Mouse (Mus musculus): Measurements from ENCODE around the gene Map1s. TPM values are rescaled to one million over a fixed set of nuclear protein-coding genes. Genes with fewer than 3 reads are reported as not detected.
A peak's percentile ranks its signal among the peaks of the same experiment; 100 is the strongest.

Map1s gene
- total RNA-seq, 2 experiments from 2014 or later: 13.2 to 14.4 TPM

DNA sequence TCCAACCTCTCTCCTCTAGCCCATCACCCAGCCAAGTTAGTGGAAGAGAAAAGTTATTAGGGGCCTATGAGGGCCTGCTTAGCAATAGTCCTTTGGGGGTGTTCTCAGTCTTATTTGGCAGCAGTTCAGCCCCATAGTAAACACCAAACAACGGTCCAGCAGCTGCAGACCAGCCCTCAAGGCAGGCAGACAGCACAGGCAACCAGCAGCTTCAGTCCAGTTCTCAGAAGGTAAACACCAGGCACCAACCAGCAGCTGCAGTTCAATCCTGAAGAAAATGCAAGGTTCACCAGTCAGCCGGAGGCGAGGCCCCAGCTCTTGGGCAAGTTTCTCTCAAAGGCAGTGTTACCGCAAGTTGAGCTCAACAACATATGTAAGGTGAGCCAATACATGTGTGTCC is 27.3 kb downstream of the Map1s start:
- no peak for ATAC-seq (replicated peaks; ENCODE audit: poor library complexity)

DNA sequence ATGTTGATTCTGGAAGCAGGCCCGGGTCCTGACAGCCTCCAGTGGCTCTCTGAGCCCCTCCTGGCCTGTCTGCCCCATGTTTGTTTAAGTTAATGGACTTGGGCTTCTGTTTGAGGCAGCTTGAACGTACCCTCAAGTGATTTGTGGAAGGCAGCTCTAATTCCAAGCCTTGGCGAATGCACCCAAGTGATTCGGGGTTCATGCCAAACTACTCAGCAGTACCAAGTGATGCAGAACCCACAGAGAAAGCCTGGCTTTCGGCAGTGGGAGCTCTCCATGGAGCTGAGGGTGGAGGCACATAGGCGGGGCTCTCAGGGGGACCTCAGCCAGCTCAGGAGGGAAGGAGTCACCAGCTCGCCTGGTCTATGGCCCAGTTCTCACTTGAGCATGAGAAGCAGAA is 29.1 kb downstream of the Map1s start:
- no peak for ATAC-seq (replicated peaks; ENCODE audit: poor library complexity)

DNA sequence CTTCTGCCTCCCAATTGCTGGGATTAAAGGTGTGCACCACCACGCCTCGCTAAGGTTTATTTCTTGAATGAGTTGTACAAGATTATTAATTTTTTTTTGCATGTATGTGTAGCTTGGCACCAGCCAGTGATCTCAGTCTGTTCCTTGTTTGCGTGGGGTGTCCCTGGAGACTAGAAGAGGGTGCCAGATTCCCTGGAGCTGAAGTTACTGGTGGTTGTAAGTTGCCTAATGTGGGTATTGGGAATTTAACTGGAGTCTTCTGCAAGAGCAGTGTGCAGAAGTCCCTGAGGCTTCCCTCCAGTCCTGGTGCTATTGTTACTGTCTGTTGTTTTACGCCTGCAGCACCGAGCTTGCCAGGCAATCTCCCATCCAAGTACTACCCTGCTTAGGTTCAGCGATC is 31.5 kb downstream of the Map1s start:
- no peak for ATAC-seq (replicated peaks; ENCODE audit: poor library complexity)

DNA sequence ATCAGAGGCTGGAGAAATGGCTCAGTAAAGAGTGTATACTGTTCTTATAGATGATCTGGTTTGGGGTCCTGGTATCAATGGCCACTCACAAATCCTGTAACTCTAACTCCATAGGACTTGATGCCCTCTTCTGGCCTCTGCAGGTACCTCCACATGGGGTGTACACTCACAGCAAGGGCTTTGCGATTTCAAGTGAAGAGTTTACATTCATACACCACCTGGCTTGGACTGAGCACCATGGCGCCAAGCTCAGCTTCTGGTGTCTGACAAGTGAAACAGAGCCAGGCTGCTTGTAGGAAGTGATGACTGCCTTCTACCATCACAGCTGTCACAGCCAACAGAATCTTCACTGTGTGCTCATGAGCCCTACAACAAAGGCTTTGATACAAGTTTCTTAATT is 35.7 kb downstream of the Map1s start:
- ATAC-seq (replicated peaks; ENCODE audit: poor library complexity): peak; percentile 55

DNA sequence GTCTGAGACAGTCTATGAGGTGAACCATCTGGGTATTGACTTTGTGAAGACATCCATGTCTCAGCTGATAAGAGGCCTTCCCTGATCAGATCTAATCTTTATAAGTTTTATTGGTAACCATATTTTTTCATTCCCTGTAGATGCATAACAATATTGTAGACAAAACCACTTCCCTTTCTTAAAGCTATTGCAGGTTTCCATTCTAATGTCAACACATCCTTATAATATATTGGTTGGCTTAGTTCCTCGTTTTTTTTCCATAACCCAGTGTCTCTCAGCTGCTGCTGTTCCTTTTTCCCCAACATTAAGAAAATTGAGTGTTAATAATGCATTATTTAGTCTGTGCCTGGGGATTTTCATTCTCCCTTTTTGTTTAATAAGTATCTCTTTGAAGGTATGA is 37.5 kb downstream of the Map1s start:
- peak; percentile 50 for ATAC-seq (replicated peaks; ENCODE audit: poor library complexity)

DNA sequence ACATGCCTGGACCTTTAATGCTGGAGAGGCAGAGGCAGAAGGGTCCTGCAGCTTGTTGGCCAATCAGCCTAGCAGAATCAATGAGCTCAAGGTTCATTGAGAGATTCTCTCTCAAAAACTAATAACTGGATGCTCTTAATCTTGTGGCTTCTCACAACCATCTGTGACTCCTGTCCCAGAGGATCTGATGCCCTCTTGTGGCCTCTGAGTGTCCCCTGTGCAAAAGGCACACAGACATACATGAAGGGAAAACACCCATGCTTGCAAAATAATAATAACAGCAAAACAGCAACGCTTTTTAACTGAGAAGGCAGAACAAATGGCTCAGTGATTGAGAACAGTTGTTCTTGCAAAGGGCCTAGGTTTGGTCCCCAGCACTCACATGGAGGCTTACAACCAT is 44.1 kb downstream of the Map1s start:
- ATAC-seq (replicated peaks; ENCODE audit: poor library complexity): no peak

DNA sequence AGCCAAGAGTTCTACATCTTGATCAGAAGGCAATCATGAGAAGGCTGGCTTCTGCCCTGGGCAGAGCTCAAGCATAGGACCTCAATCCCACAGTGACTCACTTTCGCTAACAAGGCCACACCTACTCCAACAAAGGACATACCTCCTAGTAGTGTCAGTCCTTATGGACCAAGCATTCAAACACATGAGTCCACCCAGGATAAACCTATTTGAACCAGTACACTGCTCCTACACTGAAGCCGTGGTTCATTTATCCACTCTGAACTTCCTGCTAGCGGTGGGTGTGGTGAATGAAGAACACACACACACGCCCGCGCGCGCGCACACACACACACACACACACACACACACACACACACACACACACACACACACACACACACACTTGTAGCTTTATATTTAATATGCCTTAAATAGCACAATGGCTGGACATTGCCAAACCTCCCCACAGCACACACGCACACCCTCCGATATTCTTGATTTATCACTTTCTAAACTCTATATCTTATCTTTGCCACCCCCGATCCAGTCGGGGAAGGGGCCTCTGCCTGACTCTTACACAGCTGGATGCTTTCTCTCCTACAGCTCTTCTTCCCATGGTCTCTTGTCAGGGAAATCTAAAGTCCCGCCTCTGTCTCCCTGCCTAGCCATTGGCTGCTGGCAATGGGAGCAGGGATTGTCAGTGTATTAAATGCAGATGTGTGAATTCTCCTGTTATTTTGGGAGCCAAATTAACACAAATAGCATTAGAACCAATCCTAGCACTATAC is 55.2 kb downstream of the Map1s start:
- no peak for ATAC-seq (replicated peaks; ENCODE audit: poor library complexity)

DNA sequence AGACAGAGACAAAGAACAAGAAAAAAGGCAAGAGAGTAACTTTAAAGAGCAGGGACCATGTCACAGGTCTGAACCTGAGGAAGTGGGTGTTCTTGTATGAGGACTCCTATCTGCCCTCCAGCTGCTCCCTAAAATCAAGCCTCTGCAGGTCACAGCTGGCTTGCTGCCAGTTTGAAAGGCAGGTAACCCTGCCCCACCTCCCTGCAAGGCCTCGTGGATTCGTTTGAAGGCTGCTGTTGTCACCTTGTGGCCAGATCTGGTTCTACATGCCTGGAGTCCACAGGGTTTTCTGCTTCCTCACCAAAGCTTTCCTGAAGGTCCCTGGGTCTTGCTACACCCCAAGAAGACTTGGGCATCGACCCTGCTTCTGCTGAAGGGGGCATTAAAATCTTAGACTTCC is 58.4 kb downstream of the Map1s start:
- ATAC-seq (replicated peaks; ENCODE audit: poor library complexity): peak; percentile 57; the same call in 1 of the 2 replicates

DNA sequence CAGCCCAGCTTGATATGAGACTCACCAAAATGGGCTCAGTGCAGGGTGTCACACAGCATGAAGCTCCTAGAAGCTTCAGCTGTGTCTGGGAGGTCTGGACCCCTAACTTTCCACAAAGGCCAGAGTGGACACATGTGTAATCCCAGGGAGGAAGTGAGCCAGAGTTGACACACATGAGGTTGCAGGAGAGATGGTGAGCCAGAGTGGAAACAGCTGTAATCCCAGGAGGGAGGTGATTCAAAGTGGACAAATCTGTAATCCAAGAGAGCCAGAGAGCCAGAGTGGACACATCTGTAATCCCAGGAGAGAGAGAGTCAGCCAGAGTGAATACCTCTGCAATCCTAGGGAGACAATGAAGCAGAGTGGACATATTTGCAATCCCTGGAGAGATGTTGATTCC is 59.1 kb downstream of the Map1s start:
- no peak for ATAC-seq (replicated peaks; ENCODE audit: poor library complexity)

Other genes with a start within 250 kb of the Map1s start
- gene Pgpep1, start 245.5 kb upstream of the Map1s start, total RNA-seq (2015): 11.7 and 11.8 TPM in 2 replicates
- gene Pgpep1, start 245.5 kb upstream of the Map1s start, total RNA-seq (2017): 3.6 and 5.2 TPM in 2 replicates
- gene Lsm4, start 232.7 kb upstream of the Map1s start, total RNA-seq (2015): 121 and 125 TPM in 2 replicates
- 214 and 249 TPM in 2 replicates for gene Lsm4, start 232.7 kb upstream of the Map1s start, total RNA-seq (2017)
- gene Jund, start 207.0 kb upstream of the Map1s start, total RNA-seq (2015): 16.1 and 29.1 TPM in 2 replicates
- 19.8 and 21.0 TPM in 2 replicates for gene Jund, start 207.0 kb upstream of the Map1s start, total RNA-seq (2017)
- 0.07 TPM in 1 of 2 replicates, not detected in the other for gene Iqcn, start 202.5 kb upstream of the Map1s start, total RNA-seq (2015)
- gene Iqcn, start 202.5 kb upstream of the Map1s start, total RNA-seq (2017): not detected in 2 replicates
- not detected in 2 replicates for gene Gm3336, start 187.4 kb upstream of the Map1s start, total RNA-seq (2015)
- gene Gm3336, start 187.4 kb upstream of the Map1s start, total RNA-seq (2017): 0.12 TPM in 1 of 2 replicates, not detected in the other
- 0.39 TPM in 1 of 2 replicates, not detected in the other for gene Pde4c, start 182.2 kb upstream of the Map1s start, total RNA-seq (2015)
- not detected in 2 replicates for gene Pde4c, start 182.2 kb upstream of the Map1s start, total RNA-seq (2017)
- gene Rab3a, start 151.3 kb upstream of the Map1s start, total RNA-seq (2015): 2.6 and 3.6 TPM in 2 replicates
- gene Rab3a, start 151.3 kb upstream of the Map1s start, total RNA-seq (2017): 2.1 and 6.6 TPM in 2 replicates
- gene Mpv17l2, start 145.0 kb upstream of the Map1s start, total RNA-seq (2015): 37.4 and 41.4 TPM in 2 replicates
- gene Mpv17l2, start 145.0 kb upstream of the Map1s start, total RNA-seq (2017): 10.2 and 10.4 TPM in 2 replicates
- gene Pik3r2, start 129.2 kb upstream of the Map1s start, total RNA-seq (2015): 5.7 and 6.0 TPM in 2 replicates
- gene Pik3r2, start 129.2 kb upstream of the Map1s start, total RNA-seq (2017): 18.1 and 18.5 TPM in 2 replicates
- gene Mast3, start 100.9 kb upstream of the Map1s start, total RNA-seq (2015): 48.7 and 50.0 TPM in 2 replicates
- gene Mast3, start 100.9 kb upstream of the Map1s start, total RNA-seq (2017): 13.9 and 16.7 TPM in 2 replicates
- gene Il12rb1, start 97.5 kb upstream of the Map1s start, total RNA-seq (2015): 0.07 and 0.64 TPM in 2 replicates
- 1.0 and 1.7 TPM in 2 replicates for gene Il12rb1, start 97.5 kb upstream of the Map1s start, total RNA-seq (2017)
- gene Arrdc2, start 66.2 kb upstream of the Map1s start, total RNA-seq (2015): 6.0 and 8.6 TPM in 2 replicates
- gene Arrdc2, start 66.2 kb upstream of the Map1s start, total RNA-seq (2017): 4.8 and 8.8 TPM in 2 replicates
- gene Kcnn1, start 42.7 kb upstream of the Map1s start, total RNA-seq (2015): 0.12 and 0.42 TPM in 2 replicates
- gene Kcnn1, start 42.7 kb upstream of the Map1s start, total RNA-seq (2017): 0.84 and 0.92 TPM in 2 replicates
- gene Ccdc124, start 32.0 kb upstream of the Map1s start, total RNA-seq (2015): 27.6 and 37.2 TPM in 2 replicates
- gene Ccdc124, start 32.0 kb upstream of the Map1s start, total RNA-seq (2017): 33.9 and 37.1 TPM in 2 replicates
- gene Slc5a5, start 13.2 kb upstream of the Map1s start, total RNA-seq (2015): 0.07 TPM in 1 of 2 replicates, not detected in the other
- not detected in 2 replicates for gene Slc5a5, start 13.2 kb upstream of the Map1s start, total RNA-seq (2017)
- gene Rpl18a, start 8.5 kb upstream of the Map1s start, total RNA-seq (2015): 7,432 and 8,014 TPM in 2 replicates
- 2,240 and 2,571 TPM in 2 replicates for gene Rpl18a, start 8.5 kb upstream of the Map1s start, total RNA-seq (2017)